Mouse (Mus musculus): ENCODE data around the gene Galnt11. TPM values are rescaled to one million over a fixed set of nuclear protein-coding genes. Genes with fewer than 3 reads are reported as not detected.

Galnt11 gene
- polyA plus RNA-seq, 1 experiment, result 8.7 TPM

- Histone ChIP-seq H3K4me2 (ENCODE audit: low read depth) (no peak overlapping the region), H3K4me3 (no peak overlapping the region), H3K27me3 (ENCODE audit: control insufficient read depth, insufficient read depth, insufficient read length) (no peaks in the 10 kb centered on the region), H3K36me3 (ENCODE audit: control insufficient read depth, insufficient read depth) (peaks cover 15% of the 10 kb centered on the region), H3K79me2 (ENCODE audit: control insufficient read depth, insufficient read depth) (no peaks in the 10 kb centered on the region), H3ac (ENCODE audit: control insufficient read depth, insufficient read length) (no peak overlapping the region)
- no peak for TF ChIP-seq SRF (IDR thresholded peaks at IDR 0.05; ENCODE audit: control insufficient read depth, insufficient read length, low read depth)
- no peak for TF ChIP-seq REST (IDR thresholded peaks at IDR 0.05; ENCODE audit: insufficient read depth, insufficient read length)
- TF ChIP-seq POLR2A (IDR thresholded peaks at IDR 0.05; ENCODE audit: insufficient read length, low read depth), result no peak
- no peak for TF ChIP-seq TCF3 (IDR thresholded peaks at IDR 0.05; ENCODE audit: insufficient read length, low read depth)
- TF ChIP-seq USF1 (IDR thresholded peaks at IDR 0.05; ENCODE audit: low read depth), result no peak
- TF ChIP-seq CEBPB (IDR thresholded peaks at IDR 0.05; ENCODE audit: insufficient read depth, poor library complexity, severe bottlenecking), result no peak
- no peak for TF ChIP-seq MYOG (IDR thresholded peaks at IDR 0.05; ENCODE audit: control insufficient read depth in 1 of 3, insufficient read depth in 1 of 3, insufficient read length in 2 of 3, low read depth in 2 of 3)
- TF ChIP-seq MAX (IDR thresholded peaks at IDR 0.05; ENCODE audit: low read depth), result no peak
- no peak for TF ChIP-seq TCF12 (IDR thresholded peaks at IDR 0.05; ENCODE audit: insufficient read depth, poor library complexity, severe bottlenecking)
- no peak for TF ChIP-seq E2F4 (IDR thresholded peaks at IDR 0.05; ENCODE audit: insufficient read depth)
- TF ChIP-seq MYOD1 (IDR thresholded peaks at IDR 0.05; ENCODE audit: control insufficient read depth in 1 of 3, insufficient read length in 2 of 3, low read depth in 2 of 3), result no peak
- no peak for TF ChIP-seq POLR2AphosphoS2 (IDR thresholded peaks at IDR 0.05; ENCODE audit: insufficient read length, low read depth)
Measured at GRCm38 (mm10) chr5:25252423-25252822, 30.7 kb downstream of the Galnt11 start.

- no peak overlapping the region for H3ac ChIP-seq (ENCODE audit: control insufficient read depth, insufficient read length)
- no peak overlapping the region for H3K4me2 ChIP-seq (ENCODE audit: low read depth)
- peaks cover 15% of the 10 kb centered on the region for H3K36me3 ChIP-seq (ENCODE audit: control insufficient read depth, insufficient read depth)
- no peak for TF ChIP-seq SRF (IDR thresholded peaks at IDR 0.05; ENCODE audit: control insufficient read depth, insufficient read length, low read depth)
- no peaks in the 10 kb centered on the region for H3K79me2 ChIP-seq (ENCODE audit: control insufficient read depth, insufficient read depth)
- H3K27me3 ChIP-seq (ENCODE audit: control insufficient read depth, insufficient read depth, insufficient read length), result no peaks in the 10 kb centered on the region
- no peak overlapping the region for H3K4me3 ChIP-seq
Measured at GRCm38 (mm10) chr5:25252825-25253544, 31.3 kb downstream of the Galnt11 start.

- no peak overlapping the region for H3K4me3 ChIP-seq
- H3K36me3 ChIP-seq (ENCODE audit: control insufficient read depth, insufficient read depth), result peaks cover 17% of the 10 kb centered on the region
- H3K4me2 ChIP-seq (ENCODE audit: low read depth), result no peak overlapping the region
- H3ac ChIP-seq (ENCODE audit: control insufficient read depth, insufficient read length), result no peak overlapping the region
- H3K79me2 ChIP-seq (ENCODE audit: control insufficient read depth, insufficient read depth), result no peaks in the 10 kb centered on the region
- no peaks in the 10 kb centered on the region for H3K27me3 ChIP-seq (ENCODE audit: control insufficient read depth, insufficient read depth, insufficient read length)
- no peak for TF ChIP-seq TCF3 (IDR thresholded peaks at IDR 0.05; ENCODE audit: insufficient read length, low read depth)
- no peak for TF ChIP-seq REST (IDR thresholded peaks at IDR 0.05; ENCODE audit: insufficient read depth, insufficient read length)
- TF ChIP-seq MYOD1 (IDR thresholded peaks at IDR 0.05; ENCODE audit: control insufficient read depth in 1 of 3, insufficient read length in 2 of 3, low read depth in 2 of 3), result no peak
- TF ChIP-seq MYOG (IDR thresholded peaks at IDR 0.05; ENCODE audit: control insufficient read depth in 1 of 3, insufficient read depth in 1 of 3, insufficient read length in 2 of 3, low read depth in 2 of 3), result no peak
- TF ChIP-seq TCF12 (IDR thresholded peaks at IDR 0.05; ENCODE audit: insufficient read depth, poor library complexity, severe bottlenecking), result no peak
- TF ChIP-seq CEBPB (IDR thresholded peaks at IDR 0.05; ENCODE audit: insufficient read depth, poor library complexity, severe bottlenecking), result no peak
- no peak for TF ChIP-seq MAX (IDR thresholded peaks at IDR 0.05; ENCODE audit: low read depth)
- TF ChIP-seq POLR2AphosphoS2 (IDR thresholded peaks at IDR 0.05; ENCODE audit: insufficient read length, low read depth), result no peak
Measured at GRCm38 (mm10) chr5:25254491-25254890, 32.8 kb downstream of the Galnt11 start.

DNA sequence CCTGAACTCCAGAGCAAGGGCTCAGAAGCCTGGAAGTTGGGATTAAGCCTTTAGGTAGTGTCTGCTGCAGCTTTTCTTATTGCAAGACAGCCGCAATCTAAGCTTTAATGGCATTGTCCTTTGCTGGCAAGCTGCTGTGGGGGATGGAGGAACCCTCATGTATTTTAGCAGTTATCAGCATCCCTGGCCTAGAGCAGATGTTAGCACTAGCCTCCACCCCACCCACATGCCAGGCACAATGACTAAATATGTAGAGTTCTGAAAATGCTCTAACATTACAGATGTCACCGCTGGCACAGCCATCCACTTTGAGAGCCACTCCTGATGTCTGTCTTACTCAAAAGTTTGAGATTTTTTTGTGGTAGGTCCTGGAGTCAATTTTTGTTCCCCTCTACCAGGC is 35.0 kb downstream of the Galnt11 start:
- Histone ChIP-seq H3K27me3 (ENCODE audit: control insufficient read depth, insufficient read depth, insufficient read length) (no peaks in the 10 kb centered on the region), H3ac (ENCODE audit: control insufficient read depth, insufficient read length) (no peak overlapping the region), H3K4me3 (no peak overlapping the region), H3K4me2 (ENCODE audit: low read depth) (no peak overlapping the region), H3K79me2 (ENCODE audit: control insufficient read depth, insufficient read depth) (no peaks in the 10 kb centered on the region), H3K36me3 (ENCODE audit: control insufficient read depth, insufficient read depth) (peaks cover 12% of the 10 kb centered on the region)
- TF ChIP-seq SRF (IDR thresholded peaks at IDR 0.05; ENCODE audit: control insufficient read depth, insufficient read length, low read depth) (no peak), MYOD1 (IDR thresholded peaks at IDR 0.05; ENCODE audit: control insufficient read depth in 1 of 3, insufficient read length in 2 of 3, low read depth in 2 of 3) (no peak), E2F4 (IDR thresholded peaks at IDR 0.05; ENCODE audit: insufficient read depth) (no peak), USF1 (IDR thresholded peaks at IDR 0.05; ENCODE audit: low read depth) (no peak), MYOG (IDR thresholded peaks at IDR 0.05; ENCODE audit: control insufficient read depth in 1 of 3, insufficient read depth in 1 of 3, insufficient read length in 2 of 3, low read depth in 2 of 3) (no peak), REST (IDR thresholded peaks at IDR 0.05; ENCODE audit: insufficient read depth, insufficient read length) (no peak), POLR2A (IDR thresholded peaks at IDR 0.05; ENCODE audit: insufficient read length, low read depth) (no peak), CEBPB (IDR thresholded peaks at IDR 0.05; ENCODE audit: insufficient read depth, poor library complexity, severe bottlenecking) (no peak), MAX (IDR thresholded peaks at IDR 0.05; ENCODE audit: low read depth) (no peak), TCF12 (IDR thresholded peaks at IDR 0.05; ENCODE audit: insufficient read depth, poor library complexity, severe bottlenecking) (no peak), POLR2AphosphoS2 (IDR thresholded peaks at IDR 0.05; ENCODE audit: insufficient read length, low read depth) (no peak), TCF3 (IDR thresholded peaks at IDR 0.05; ENCODE audit: insufficient read length, low read depth) (no peak)

DNA sequence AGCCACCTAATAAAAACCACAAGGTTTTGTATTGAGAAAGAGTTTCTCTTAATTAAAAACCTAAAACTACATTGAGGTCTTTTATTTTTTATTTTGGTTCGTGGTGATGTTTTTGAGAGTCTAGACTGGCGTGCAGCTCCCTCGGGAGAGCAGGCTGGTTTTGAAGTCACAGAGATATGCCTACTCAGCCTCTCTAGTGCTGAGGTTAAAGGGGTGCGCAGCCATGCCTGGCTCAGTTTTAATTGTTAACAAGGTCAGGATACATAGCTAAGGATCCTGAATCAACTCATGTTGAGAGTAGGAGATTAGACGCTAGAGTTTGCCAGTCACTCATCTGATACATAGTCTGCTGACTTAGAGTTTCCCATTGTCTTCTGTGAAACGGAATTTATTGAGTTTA is 39.7 kb downstream of the Galnt11 start:
- no peaks in the 10 kb centered on the region for H3K79me2 ChIP-seq (ENCODE audit: control insufficient read depth, insufficient read depth)
- H3ac ChIP-seq (ENCODE audit: control insufficient read depth, insufficient read length), result no peak overlapping the region
- TF ChIP-seq TCF12 (IDR thresholded peaks at IDR 0.05; ENCODE audit: insufficient read depth, poor library complexity, severe bottlenecking), result no peak
- TF ChIP-seq POLR2AphosphoS2 (IDR thresholded peaks at IDR 0.05; ENCODE audit: insufficient read length, low read depth), result no peak
- no peak for TF ChIP-seq POLR2A (IDR thresholded peaks at IDR 0.05; ENCODE audit: insufficient read length, low read depth)
- no peak for TF ChIP-seq REST (IDR thresholded peaks at IDR 0.05; ENCODE audit: insufficient read depth, insufficient read length)
- no peak for TF ChIP-seq MAX (IDR thresholded peaks at IDR 0.05; ENCODE audit: low read depth)
- no peak for TF ChIP-seq CEBPB (IDR thresholded peaks at IDR 0.05; ENCODE audit: insufficient read depth, poor library complexity, severe bottlenecking)
- TF ChIP-seq MYOD1 (IDR thresholded peaks at IDR 0.05; ENCODE audit: control insufficient read depth in 1 of 3, insufficient read length in 2 of 3, low read depth in 2 of 3), result no peak
- no peak for TF ChIP-seq TCF3 (IDR thresholded peaks at IDR 0.05; ENCODE audit: insufficient read length, low read depth)
- TF ChIP-seq USF1 (IDR thresholded peaks at IDR 0.05; ENCODE audit: low read depth), result no peak
- no peak for TF ChIP-seq MYOG (IDR thresholded peaks at IDR 0.05; ENCODE audit: control insufficient read depth in 1 of 3, insufficient read depth in 1 of 3, insufficient read length in 2 of 3, low read depth in 2 of 3)
- no peak for TF ChIP-seq E2F4 (IDR thresholded peaks at IDR 0.05; ENCODE audit: insufficient read depth)
- no peak for TF ChIP-seq SRF (IDR thresholded peaks at IDR 0.05; ENCODE audit: control insufficient read depth, insufficient read length, low read depth)
- H3K4me3 ChIP-seq, result no peak overlapping the region
- H3K4me2 ChIP-seq (ENCODE audit: low read depth), result no peak overlapping the region
- peaks cover 12% of the 10 kb centered on the region for H3K36me3 ChIP-seq (ENCODE audit: control insufficient read depth, insufficient read depth)
- no peaks in the 10 kb centered on the region for H3K27me3 ChIP-seq (ENCODE audit: control insufficient read depth, insufficient read depth, insufficient read length)
